Mouse (Mus musculus): ENCODE results near the gene Cd200r3. TPM values are rescaled to one million over a fixed set of nuclear protein-coding genes. Genes with fewer than 3 reads are reported as not detected.
A peak's percentile ranks its signal among the peaks of the same experiment; 100 is the strongest.

The Cd200r3 gene
- polyA plus RNA-seq, 1 experiment from 2014 or later, result 0.27 TPM

GRCm38 (mm10) chr16:44993319-44994019 is 50.0 kb downstream of the Cd200r3 start:
- Histone ChIP-seq H3K27ac (replicated peaks) (no peak overlapping the region), H3K4me3 (no peak overlapping the region), H3K4me1 (no peaks in the 10 kb centered on the region), H3K27me3 (replicated peaks) (no peaks in the 10 kb centered on the region), H3K36me3 (no peaks in the 10 kb centered on the region), H3K9ac (no peak overlapping the region), H3K4me2 (no peak overlapping the region), H3K9me3 (no peaks in the 10 kb centered on the region)
- ATAC-seq (ENCODE audit: extremely low read depth, insufficient number of reproducible peaks, low FRiP score, low TSS enrichment), result no peak
- 75% methylated on average over 4 of the region's 4 CpGs for WGBS

- Histone ChIP-seq H3K27ac (replicated peaks) (no peak overlapping the region), H3K9ac (no peak overlapping the region)
- WGBS, result 75% methylated on average over 6 of the region's 6 CpGs
Measured at GRCm38 (mm10) chr16:44994206-44994953, 50.9 kb downstream of the Cd200r3 start.

GRCm38 (mm10) chr16:44995111-44995510 is 51.6 kb downstream of the Cd200r3 start:
- Histone ChIP-seq H3K4me1 (no peaks in the 10 kb centered on the region), H3K4me2 (no peak overlapping the region), H3K9ac (no peak overlapping the region), H3K27ac (replicated peaks) (no peak overlapping the region), H3K36me3 (no peaks in the 10 kb centered on the region), H3K27me3 (replicated peaks) (no peaks in the 10 kb centered on the region), H3K4me3 (no peak overlapping the region), H3K9me3 (no peaks in the 10 kb centered on the region)
- no peak for ATAC-seq (ENCODE audit: extremely low read depth, insufficient number of reproducible peaks, low FRiP score, low TSS enrichment)
- WGBS, result 57% methylated on average over 1 of the region's 1 CpGs

More at GRCm38 (mm10) chr16:44994206-44994953, 50.9 kb downstream of the Cd200r3 start:
- H3K4me2 ChIP-seq, result no peak overlapping the region
- H3K36me3 ChIP-seq, result no peaks in the 10 kb centered on the region
- H3K4me1 ChIP-seq, result no peaks in the 10 kb centered on the region
- no peaks in the 10 kb centered on the region for H3K9me3 ChIP-seq
- no peaks in the 10 kb centered on the region for H3K27me3 ChIP-seq (replicated peaks)
- ATAC-seq (ENCODE audit: extremely low read depth, insufficient number of reproducible peaks, low FRiP score, low TSS enrichment), result no peak
- H3K4me3 ChIP-seq, result no peak overlapping the region

- Histone ChIP-seq H3K27ac (replicated peaks) (no peak overlapping the region), H3K4me2 (no peak overlapping the region), H3K9ac (no peak overlapping the region), H3K27me3 (replicated peaks) (no peaks in the 10 kb centered on the region), H3K4me1 (no peaks in the 10 kb centered on the region), H3K36me3 (no peaks in the 10 kb centered on the region), H3K9me3 (no peaks in the 10 kb centered on the region), H3K4me3 (no peak overlapping the region)
- ATAC-seq (ENCODE audit: extremely low read depth, insufficient number of reproducible peaks, low FRiP score, low TSS enrichment), result no peak
- WGBS, result 74% methylated on average over 1 of the region's 1 CpGs
Measured at GRCm38 (mm10) chr16:44996701-44997100, 53.2 kb downstream of the Cd200r3 start.

- H3K27me3 ChIP-seq (replicated peaks), result no peaks in the 10 kb centered on the region
- no peak overlapping the region for H3K9ac ChIP-seq
- H3K4me3 ChIP-seq, result no peak overlapping the region
- ATAC-seq (ENCODE audit: extremely low read depth, insufficient number of reproducible peaks, low FRiP score, low TSS enrichment), result no peak
- H3K36me3 ChIP-seq, result no peaks in the 10 kb centered on the region
- H3K27ac ChIP-seq (replicated peaks), result no peak overlapping the region
- 56% methylated on average over 3 of the region's 3 CpGs for WGBS
- no peaks in the 10 kb centered on the region for H3K4me1 ChIP-seq
- no peaks in the 10 kb centered on the region for H3K9me3 ChIP-seq
- H3K4me2 ChIP-seq, result no peak overlapping the region
Measured at GRCm38 (mm10) chr16:44999537-44999936, 56.1 kb downstream of the Cd200r3 start.

GRCm38 (mm10) chr16:45004443-45004842 is 61.0 kb downstream of the Cd200r3 start:
- Histone ChIP-seq H3K9me3 (no peaks in the 10 kb centered on the region), H3K9ac (no peak overlapping the region), H3K4me3 (no peak overlapping the region), H3K27ac (replicated peaks) (no peak overlapping the region), H3K4me1 (no peaks in the 10 kb centered on the region), H3K4me2 (no peak overlapping the region), H3K27me3 (replicated peaks) (no peaks in the 10 kb centered on the region), H3K36me3 (no peaks in the 10 kb centered on the region)
- 72% methylated on average over 3 of the region's 3 CpGs for WGBS
- ATAC-seq (ENCODE audit: extremely low read depth, insufficient number of reproducible peaks, low FRiP score, low TSS enrichment), result no peak

- no peak for ATAC-seq (ENCODE audit: extremely low read depth, insufficient number of reproducible peaks, low FRiP score, low TSS enrichment)
- no peak overlapping the region for H3K27ac ChIP-seq (replicated peaks)
- H3K27me3 ChIP-seq (replicated peaks), result no peaks in the 10 kb centered on the region
- H3K4me2 ChIP-seq, result no peak overlapping the region
- no peaks in the 10 kb centered on the region for H3K4me1 ChIP-seq
- no peaks in the 10 kb centered on the region for H3K9me3 ChIP-seq
- no peak overlapping the region for H3K9ac ChIP-seq
- 57% methylated on average over 3 of the region's 3 CpGs for WGBS
- H3K4me3 ChIP-seq, result no peak overlapping the region
- no peaks in the 10 kb centered on the region for H3K36me3 ChIP-seq
Measured at GRCm38 (mm10) chr16:45005280-45005679, 61.8 kb downstream of the Cd200r3 start.

- Histone ChIP-seq H3K9me3 (no peaks in the 10 kb centered on the region), H3K27ac (replicated peaks) (no peak overlapping the region), H3K4me1 (no peaks in the 10 kb centered on the region), H3K9ac (no peak overlapping the region), H3K36me3 (no peaks in the 10 kb centered on the region), H3K4me2 (no peak overlapping the region), H3K4me3 (no peak overlapping the region), H3K27me3 (replicated peaks) (no peaks in the 10 kb centered on the region)
- WGBS, result 45% methylated on average over 2 of the region's 2 CpGs
- no peak for ATAC-seq (ENCODE audit: extremely low read depth, insufficient number of reproducible peaks, low FRiP score, low TSS enrichment)
Measured at GRCm38 (mm10) chr16:45006971-45007370, 63.5 kb downstream of the Cd200r3 start.

GRCm38 (mm10) chr16:45007807-45008206 is 64.3 kb downstream of the Cd200r3 start:
- no peaks in the 10 kb centered on the region for H3K4me1 ChIP-seq
- H3K27me3 ChIP-seq (replicated peaks), result no peaks in the 10 kb centered on the region
- ATAC-seq (ENCODE audit: extremely low read depth, insufficient number of reproducible peaks, low FRiP score, low TSS enrichment), result no peak
- no peaks in the 10 kb centered on the region for H3K9me3 ChIP-seq
- WGBS, result 74% methylated on average over 4 of the region's 4 CpGs
- no peak overlapping the region for H3K4me2 ChIP-seq
- no peak overlapping the region for H3K9ac ChIP-seq
- H3K27ac ChIP-seq (replicated peaks), result no peak overlapping the region
- H3K4me3 ChIP-seq, result no peak overlapping the region
- H3K36me3 ChIP-seq, result no peaks in the 10 kb centered on the region

- H3K36me3 ChIP-seq, result no peaks in the 10 kb centered on the region
- no peak overlapping the region for H3K4me2 ChIP-seq
- ATAC-seq (ENCODE audit: extremely low read depth, insufficient number of reproducible peaks, low FRiP score, low TSS enrichment), result 0 out of 2 replicates have a peak, but pooled peaks have one; percentile 42
- H3K4me1 ChIP-seq, result no peaks in the 10 kb centered on the region
- 28% methylated on average over 5 of the region's 5 CpGs for WGBS
- no peak overlapping the region for H3K4me3 ChIP-seq
- H3K9ac ChIP-seq, result no peak overlapping the region
- no peaks in the 10 kb centered on the region for H3K27me3 ChIP-seq (replicated peaks)
- peak overlapping the region; percentile 46 for H3K27ac ChIP-seq (replicated peaks)
- H3K9me3 ChIP-seq, result no peaks in the 10 kb centered on the region
Measured at GRCm38 (mm10) chr16:45009634-45010033, 66.2 kb downstream of the Cd200r3 start.

- 73% methylated on average over 1 of the region's 1 CpGs for WGBS
- H3K4me3 ChIP-seq, result no peak overlapping the region
- ATAC-seq (ENCODE audit: extremely low read depth, insufficient number of reproducible peaks, low FRiP score, low TSS enrichment), result no peak
Measured at GRCm38 (mm10) chr16:45015591-45015990, 72.1 kb downstream of the Cd200r3 start.

GRCm38 (mm10) chr16:45016488-45016887 is 73.0 kb downstream of the Cd200r3 start:
- Histone ChIP-seq H3K4me3 (no peak overlapping the region), H3K27ac (replicated peaks) (no peak overlapping the region), H3K27me3 (replicated peaks) (no peaks in the 10 kb centered on the region), H3K4me2 (no peak overlapping the region), H3K36me3 (no peaks in the 10 kb centered on the region), H3K4me1 (no peaks in the 10 kb centered on the region), H3K9me3 (no peaks in the 10 kb centered on the region), H3K9ac (no peak overlapping the region)
- 51% methylated on average over 3 of the region's 3 CpGs for WGBS
- no peak for ATAC-seq (ENCODE audit: extremely low read depth, insufficient number of reproducible peaks, low FRiP score, low TSS enrichment)

More at GRCm38 (mm10) chr16:45015591-45015990, 72.1 kb downstream of the Cd200r3 start:
- H3K27me3 ChIP-seq (replicated peaks), result no peaks in the 10 kb centered on the region
- H3K9ac ChIP-seq, result no peak overlapping the region
- no peaks in the 10 kb centered on the region for H3K9me3 ChIP-seq
- no peaks in the 10 kb centered on the region for H3K4me1 ChIP-seq
- H3K36me3 ChIP-seq, result no peaks in the 10 kb centered on the region
- no peak overlapping the region for H3K4me2 ChIP-seq
- H3K27ac ChIP-seq (replicated peaks), result no peak overlapping the region
